Mouse (Mus musculus) heart, adult 2 months (tissue): ENCODE results near the gene Hoxa11.

Experiments used
- CTCF ChIP-seq: fragments of 200-600 bp; IDR thresholded peaks from 2 replicates; pipeline ENCODE4 v1.8.1; 2022; ENCODE audit warnings: antibody characterized with exemption, mild to moderate bottlenecking, moderate library complexity
- EP300 ChIP-seq: fragments of 200-500 bp; IDR thresholded peaks from 2 replicates; pipeline ENCODE4 v1.6.1; 2011; ENCODE audit warnings: low read depth, low read length, control low read depth; ENCODE audit not compliant: insufficient read depth
- POLR2A ChIP-seq: fragments of 200-500 bp; IDR thresholded peaks from 2 replicates; pipeline ENCODE4 v1.6.1; 2011; ENCODE audit warnings: mild to moderate bottlenecking, low read depth, low read length, control low read depth; ENCODE audit not compliant: insufficient read depth

DNA sequence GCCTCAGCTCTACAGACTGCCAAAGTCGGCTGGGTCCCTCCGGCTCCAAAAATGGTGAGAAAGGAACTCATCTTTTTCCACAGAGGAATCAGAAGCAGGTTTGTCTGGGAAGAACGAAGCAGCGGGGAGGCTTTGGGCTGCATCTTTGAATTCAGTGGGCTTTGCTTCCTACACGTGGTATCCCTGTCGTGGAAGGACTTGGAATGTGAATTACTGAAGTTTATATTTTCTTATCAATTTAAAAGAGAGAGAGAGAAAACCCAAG is 17.6 kb upstream of the Hoxa11 start:
- TF ChIP-seq EP300: no peak
- no peak for TF ChIP-seq POLR2A
- TF ChIP-seq CTCF: no peak
